Mouse (Mus musculus): Measurements from ENCODE around the gene Sfswap. TPM values are rescaled to one million over a fixed set of nuclear protein-coding genes. Genes with fewer than 3 reads are reported as not detected.

The Sfswap gene
- polyA plus RNA-seq, 1 experiment from 2014 or later, result 74.8 TPM

GRCm38 (mm10) chr5:129529571-129529970 lies 28.6 kb downstream of the Sfswap start:
- WGBS, result 78% methylated on average over 1 of the region's 1 CpGs
- peaks cover 96% of the 10 kb centered on the region for H3K36me3 ChIP-seq
- no peak for ATAC-seq (ENCODE audit: insufficient number of reproducible peaks, insufficient read depth, low FRiP score, low TSS enrichment, low read depth)

GRCm38 (mm10) chr5:129533731-129534130 lies 32.7 kb downstream of the Sfswap start:
- no peaks in the 10 kb centered on the region for H3K27me3 ChIP-seq
- H3K36me3 ChIP-seq, result peaks cover 89% of the 10 kb centered on the region
- no peak overlapping the region for H3K27ac ChIP-seq
- ATAC-seq (ENCODE audit: insufficient number of reproducible peaks, insufficient read depth, low FRiP score, low TSS enrichment, low read depth), result no peak
- no peak overlapping the region for H3K4me3 ChIP-seq (replicated peaks)
- no peaks in the 10 kb centered on the region for H3K9me3 ChIP-seq
- no peak overlapping the region for H3K9ac ChIP-seq (replicated peaks)
- no peak overlapping the region for H3K4me2 ChIP-seq
- WGBS, result 79% methylated on average over 3 of the region's 3 CpGs
- H3K4me1 ChIP-seq (replicated peaks), result no peaks in the 10 kb centered on the region

More at GRCm38 (mm10) chr5:129529571-129529970, 28.6 kb downstream of the Sfswap start:
- no peak overlapping the region for H3K4me3 ChIP-seq (replicated peaks)
- no peak overlapping the region for H3K9ac ChIP-seq (replicated peaks)
- no peak overlapping the region for H3K27ac ChIP-seq
- H3K4me2 ChIP-seq, result no peak overlapping the region
- H3K4me1 ChIP-seq (replicated peaks), result no peaks in the 10 kb centered on the region
- H3K27me3 ChIP-seq, result no peaks in the 10 kb centered on the region
- no peaks in the 10 kb centered on the region for H3K9me3 ChIP-seq

GRCm38 (mm10) chr5:129534500-129534899 lies 33.5 kb downstream of the Sfswap start:
- Histone ChIP-seq H3K4me3 (replicated peaks) (no peak overlapping the region), H3K27me3 (no peaks in the 10 kb centered on the region), H3K9ac (replicated peaks) (no peak overlapping the region), H3K27ac (no peak overlapping the region), H3K4me1 (replicated peaks) (no peaks in the 10 kb centered on the region), H3K9me3 (no peaks in the 10 kb centered on the region), H3K36me3 (peaks cover 86% of the 10 kb centered on the region), H3K4me2 (no peak overlapping the region)
- ATAC-seq (ENCODE audit: insufficient number of reproducible peaks, insufficient read depth, low FRiP score, low TSS enrichment, low read depth), result no peak
- 91% methylated on average over 2 of the region's 2 CpGs for WGBS

- no peak overlapping the region for H3K4me3 ChIP-seq (replicated peaks)
- H3K36me3 ChIP-seq, result peaks cover 86% of the 10 kb centered on the region
- H3K4me2 ChIP-seq, result no peak overlapping the region
- H3K27me3 ChIP-seq, result no peaks in the 10 kb centered on the region
- WGBS, result 84% methylated on average over 2 of the region's 2 CpGs
- H3K4me1 ChIP-seq (replicated peaks), result no peaks in the 10 kb centered on the region
- no peak overlapping the region for H3K9ac ChIP-seq (replicated peaks)
- H3K27ac ChIP-seq, result no peak overlapping the region
- no peak for ATAC-seq (ENCODE audit: insufficient number of reproducible peaks, insufficient read depth, low FRiP score, low TSS enrichment, low read depth)
- H3K9me3 ChIP-seq, result no peaks in the 10 kb centered on the region
Measured at GRCm38 (mm10) chr5:129535021-129535420, 34.0 kb downstream of the Sfswap start.

GRCm38 (mm10) chr5:129535431-129535830 lies 34.4 kb downstream of the Sfswap start:
- Histone ChIP-seq H3K4me3 (replicated peaks) (no peak overlapping the region), H3K36me3 (peaks cover 86% of the 10 kb centered on the region), H3K27me3 (no peaks in the 10 kb centered on the region), H3K9ac (replicated peaks) (no peak overlapping the region), H3K4me2 (no peak overlapping the region), H3K9me3 (no peaks in the 10 kb centered on the region), H3K4me1 (replicated peaks) (no peaks in the 10 kb centered on the region), H3K27ac (no peak overlapping the region)
- no peak for ATAC-seq (ENCODE audit: insufficient number of reproducible peaks, insufficient read depth, low FRiP score, low TSS enrichment, low read depth)
- WGBS, result 94% methylated on average over 3 of the region's 3 CpGs

GRCm38 (mm10) chr5:129538826-129539225 lies 37.8 kb downstream of the Sfswap start:
- Histone ChIP-seq H3K27ac (no peak overlapping the region), H3K9me3 (no peaks in the 10 kb centered on the region), H3K4me2 (no peak overlapping the region), H3K9ac (replicated peaks) (no peak overlapping the region), H3K27me3 (no peaks in the 10 kb centered on the region), H3K4me1 (replicated peaks) (no peaks in the 10 kb centered on the region), H3K4me3 (replicated peaks) (no peak overlapping the region), H3K36me3 (peaks cover 88% of the 10 kb centered on the region)
- 89% methylated on average over 4 of the region's 4 CpGs for WGBS
- no peak for ATAC-seq (ENCODE audit: insufficient number of reproducible peaks, insufficient read depth, low FRiP score, low TSS enrichment, low read depth)

- no peak for ATAC-seq (ENCODE audit: insufficient number of reproducible peaks, insufficient read depth, low FRiP score, low TSS enrichment, low read depth)
Measured at GRCm38 (mm10) chr5:129542236-129542635, 41.2 kb downstream of the Sfswap start.

GRCm38 (mm10) chr5:129545787-129546186 lies 44.8 kb downstream of the Sfswap start:
- no peak overlapping the region for H3K4me2 ChIP-seq
- peaks cover 98% of the 10 kb centered on the region for H3K36me3 ChIP-seq
- H3K9me3 ChIP-seq, result no peaks in the 10 kb centered on the region
- ATAC-seq (ENCODE audit: insufficient number of reproducible peaks, insufficient read depth, low FRiP score, low TSS enrichment, low read depth), result no peak
- H3K9ac ChIP-seq (replicated peaks), result no peak overlapping the region
- no peak overlapping the region for H3K27ac ChIP-seq
- no peaks in the 10 kb centered on the region for H3K27me3 ChIP-seq
- 88% methylated on average over 9 of the region's 9 CpGs for WGBS
- no peaks in the 10 kb centered on the region for H3K4me1 ChIP-seq (replicated peaks)
- H3K4me3 ChIP-seq (replicated peaks), result no peak overlapping the region

More at GRCm38 (mm10) chr5:129542236-129542635, 41.2 kb downstream of the Sfswap start:
- 95% methylated on average over 3 of the region's 3 CpGs for WGBS
- H3K36me3 ChIP-seq, result peaks cover 93% of the 10 kb centered on the region
- no peaks in the 10 kb centered on the region for H3K4me1 ChIP-seq (replicated peaks)
- H3K4me3 ChIP-seq (replicated peaks), result no peak overlapping the region
- H3K27me3 ChIP-seq, result no peaks in the 10 kb centered on the region
- H3K9ac ChIP-seq (replicated peaks), result no peak overlapping the region
- H3K27ac ChIP-seq, result no peak overlapping the region
- H3K4me2 ChIP-seq, result no peak overlapping the region
- H3K9me3 ChIP-seq, result no peaks in the 10 kb centered on the region

- ATAC-seq (ENCODE audit: insufficient number of reproducible peaks, insufficient read depth, low FRiP score, low TSS enrichment, low read depth), result no peak
- Histone ChIP-seq H3K9me3 (no peaks in the 10 kb centered on the region), H3K27me3 (no peaks in the 10 kb centered on the region), H3K4me2 (no peak overlapping the region), H3K27ac (no peak overlapping the region), H3K4me1 (replicated peaks) (no peaks in the 10 kb centered on the region), H3K4me3 (replicated peaks) (no peak overlapping the region), H3K9ac (replicated peaks) (no peak overlapping the region), H3K36me3 (peaks cover 98% of the 10 kb centered on the region)
- 91% methylated on average over 12 of the region's 12 CpGs for WGBS
Measured at GRCm38 (mm10) chr5:129549716-129550115, 48.7 kb downstream of the Sfswap start.

GRCm38 (mm10) chr5:129550790-129551189 lies 49.8 kb downstream of the Sfswap start:
- ATAC-seq (ENCODE audit: insufficient number of reproducible peaks, insufficient read depth, low FRiP score, low TSS enrichment, low read depth), result no peak
- Histone ChIP-seq H3K27ac (no peak overlapping the region), H3K9me3 (no peaks in the 10 kb centered on the region), H3K4me1 (replicated peaks) (no peaks in the 10 kb centered on the region), H3K4me2 (no peak overlapping the region), H3K4me3 (replicated peaks) (no peak overlapping the region), H3K27me3 (no peaks in the 10 kb centered on the region), H3K36me3 (peaks cover 98% of the 10 kb centered on the region), H3K9ac (replicated peaks) (no peak overlapping the region)
- 97% methylated on average over 6 of the region's 6 CpGs for WGBS

- 97% methylated on average over 2 of the region's 2 CpGs for WGBS
Measured at GRCm38 (mm10) chr5:129551991-129552390, 51.0 kb downstream of the Sfswap start.

GRCm38 (mm10) chr5:129553642-129554041 lies 52.6 kb downstream of the Sfswap start:
- H3K4me1 ChIP-seq (replicated peaks), result no peaks in the 10 kb centered on the region
- ATAC-seq (ENCODE audit: insufficient number of reproducible peaks, insufficient read depth, low FRiP score, low TSS enrichment, low read depth), result no peak
- peaks cover 97% of the 10 kb centered on the region for H3K36me3 ChIP-seq
- no peak overlapping the region for H3K9ac ChIP-seq (replicated peaks)
- WGBS, result 90% methylated on average over 6 of the region's 6 CpGs
- H3K9me3 ChIP-seq, result no peaks in the 10 kb centered on the region
- H3K4me3 ChIP-seq (replicated peaks), result no peak overlapping the region
- H3K4me2 ChIP-seq, result no peak overlapping the region
- H3K27me3 ChIP-seq, result no peaks in the 10 kb centered on the region
- no peak overlapping the region for H3K27ac ChIP-seq

More at GRCm38 (mm10) chr5:129551991-129552390, 51.0 kb downstream of the Sfswap start:
- no peak overlapping the region for H3K4me3 ChIP-seq (replicated peaks)
- no peak overlapping the region for H3K4me2 ChIP-seq
- H3K4me1 ChIP-seq (replicated peaks), result no peaks in the 10 kb centered on the region
- peaks cover 98% of the 10 kb centered on the region for H3K36me3 ChIP-seq
- H3K27ac ChIP-seq, result no peak overlapping the region
- H3K9me3 ChIP-seq, result no peaks in the 10 kb centered on the region
- no peak overlapping the region for H3K9ac ChIP-seq (replicated peaks)
- ATAC-seq (ENCODE audit: insufficient number of reproducible peaks, insufficient read depth, low FRiP score, low TSS enrichment, low read depth), result no peak
- H3K27me3 ChIP-seq, result no peaks in the 10 kb centered on the region
